Mouse (Mus musculus): ENCODE results near the gene Map7d1.
A peak's percentile ranks its signal among the peaks of the same experiment; 100 is the strongest.

The Map7d1 gene

DNA sequence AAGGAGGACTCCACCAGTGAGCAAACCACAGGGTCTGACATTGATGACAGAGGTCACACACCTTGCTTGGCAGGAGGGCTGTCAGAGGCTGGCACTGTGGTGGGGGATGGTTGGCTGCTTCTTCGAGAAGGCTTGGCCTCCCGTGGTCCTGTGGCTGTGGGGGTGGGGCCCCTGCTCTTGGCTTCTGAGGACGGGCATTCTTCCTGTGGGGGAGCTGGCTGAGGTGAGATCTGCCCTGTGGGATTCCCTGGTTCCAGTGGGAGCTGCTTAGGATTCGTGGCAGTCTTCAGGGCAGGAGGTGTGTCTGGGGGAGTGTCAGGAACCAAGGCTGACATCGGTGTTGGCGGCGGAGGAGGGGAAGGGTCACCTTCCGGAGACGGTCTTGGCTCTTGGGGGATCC is 14.2 kb downstream of the Map7d1 start:
- peak; percentile 66 for DNase-seq (ENCODE audit: low read depth, low spot score)

DNA sequence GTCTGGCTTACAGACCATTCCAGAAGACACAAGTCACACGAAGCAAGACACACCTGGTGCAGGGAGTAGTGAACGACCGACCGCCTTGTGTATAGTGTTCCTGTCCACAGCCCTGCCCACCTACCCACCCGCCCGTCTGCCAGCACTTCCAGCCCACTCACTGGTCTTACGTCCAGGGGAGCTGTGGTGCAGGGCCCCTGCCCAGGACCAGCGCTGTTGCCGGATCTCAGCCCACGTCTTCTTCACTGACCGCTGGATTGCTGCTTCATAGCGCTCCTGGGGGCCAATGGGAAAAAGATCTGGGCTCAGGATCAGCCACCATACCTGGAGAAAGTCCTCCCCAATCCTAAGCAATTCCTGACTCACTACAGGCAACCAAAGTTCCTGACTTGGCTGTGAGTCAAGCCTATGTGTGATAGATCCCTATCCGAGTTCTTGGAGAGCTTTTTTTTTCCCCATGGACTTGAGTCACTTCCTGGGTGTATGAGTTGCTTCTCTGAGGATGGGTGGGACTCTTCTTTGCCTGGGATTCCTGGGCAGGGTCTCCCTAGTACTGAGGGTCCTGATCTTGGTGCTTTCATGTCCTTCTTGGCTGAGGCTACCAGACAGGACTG is 16.2 kb downstream of the Map7d1 start:
- no peak for DNase-seq (ENCODE audit: low read depth, low spot score)

DNA sequence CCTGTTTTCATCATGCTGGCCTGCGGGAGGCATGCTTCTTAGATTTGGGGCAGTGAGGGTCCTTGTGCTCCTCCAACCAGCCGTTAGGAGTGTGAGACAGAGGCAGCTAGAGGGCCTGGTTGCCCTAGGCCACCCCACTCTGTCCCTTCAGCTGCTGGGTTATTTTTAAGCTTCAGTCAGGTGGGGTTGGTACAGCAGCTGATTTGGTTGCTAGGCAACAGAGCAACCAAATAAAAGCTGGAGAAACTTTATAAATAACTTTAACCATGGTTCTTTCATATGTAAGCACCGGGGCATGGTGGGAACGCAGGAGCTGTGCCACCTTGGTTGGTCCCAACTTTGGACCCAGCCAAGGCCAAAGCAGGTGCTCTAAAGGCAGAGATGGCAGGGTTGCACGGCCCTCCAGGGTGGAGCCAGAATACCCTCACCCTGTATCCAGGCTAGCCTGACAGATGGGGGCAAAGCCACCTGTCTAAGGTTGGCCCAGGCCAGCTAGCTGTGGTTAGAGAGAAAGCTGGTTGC is 18.4 kb downstream of the Map7d1 start:
- no peak for DNase-seq (ENCODE audit: low read depth, low spot score)

DNA sequence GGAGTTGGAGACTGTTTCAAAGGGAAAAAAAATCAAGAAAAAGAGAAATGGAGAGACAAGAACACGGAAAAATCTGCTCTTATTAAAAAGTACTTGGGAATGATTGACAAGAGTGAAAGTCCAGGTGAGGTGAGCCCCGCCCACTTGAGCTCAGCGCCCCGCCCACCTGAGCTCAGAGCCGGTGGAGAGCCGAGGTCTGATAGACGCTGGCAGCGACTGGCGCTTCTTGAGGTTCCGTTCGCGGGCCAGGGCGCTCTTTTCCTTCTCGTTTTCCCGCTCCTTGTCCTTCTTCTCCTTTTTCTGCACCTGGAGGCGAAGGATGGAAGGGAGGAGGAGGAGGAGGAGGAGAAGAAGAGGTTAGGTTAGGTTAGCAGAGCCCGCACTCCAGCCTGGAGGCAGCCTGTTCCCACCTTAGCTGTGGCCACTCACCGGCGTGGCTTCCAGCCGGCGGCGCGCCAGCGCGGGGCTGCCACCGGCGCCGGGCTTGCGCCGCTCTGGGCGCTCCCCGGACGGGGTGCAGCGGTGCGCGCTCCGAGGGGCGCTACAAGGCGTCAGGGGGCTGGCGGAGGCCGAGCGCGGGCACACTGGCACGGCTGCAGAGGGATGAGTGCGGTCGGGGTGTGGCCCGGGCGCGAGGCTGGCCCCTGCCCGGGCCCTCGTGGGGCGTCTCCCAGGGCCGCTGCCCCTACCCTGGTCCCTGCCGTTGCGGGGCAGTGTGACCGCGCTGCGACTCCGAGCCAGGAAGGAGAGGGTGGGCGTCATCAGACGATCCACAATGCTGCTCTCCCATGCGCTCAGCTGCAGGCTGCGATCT is 19.5 kb downstream of the Map7d1 start:
- peak; percentile 86 for DNase-seq (ENCODE audit: low read depth, low spot score)

DNA sequence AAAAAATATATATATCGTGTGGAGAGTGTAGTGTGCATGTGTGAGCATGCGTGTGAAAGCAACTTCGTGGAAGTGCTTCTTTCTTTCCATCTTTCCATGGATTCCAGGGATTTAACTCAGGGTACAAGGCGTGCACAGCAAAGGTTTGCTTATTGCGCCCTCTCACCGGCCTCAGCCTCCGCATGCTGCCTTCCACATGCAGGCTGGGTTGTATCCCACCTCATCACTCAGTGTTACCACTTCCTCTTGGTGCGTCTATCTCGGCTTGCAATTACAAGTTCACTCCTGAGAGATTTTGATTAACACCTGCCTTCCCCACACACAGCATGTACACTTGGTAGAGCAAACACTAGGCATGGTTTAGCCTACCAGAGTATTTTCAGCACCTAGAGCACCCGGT is 21.0 kb downstream of the Map7d1 start:
- no peak for DNase-seq (ENCODE audit: low read depth, low spot score)

DNA sequence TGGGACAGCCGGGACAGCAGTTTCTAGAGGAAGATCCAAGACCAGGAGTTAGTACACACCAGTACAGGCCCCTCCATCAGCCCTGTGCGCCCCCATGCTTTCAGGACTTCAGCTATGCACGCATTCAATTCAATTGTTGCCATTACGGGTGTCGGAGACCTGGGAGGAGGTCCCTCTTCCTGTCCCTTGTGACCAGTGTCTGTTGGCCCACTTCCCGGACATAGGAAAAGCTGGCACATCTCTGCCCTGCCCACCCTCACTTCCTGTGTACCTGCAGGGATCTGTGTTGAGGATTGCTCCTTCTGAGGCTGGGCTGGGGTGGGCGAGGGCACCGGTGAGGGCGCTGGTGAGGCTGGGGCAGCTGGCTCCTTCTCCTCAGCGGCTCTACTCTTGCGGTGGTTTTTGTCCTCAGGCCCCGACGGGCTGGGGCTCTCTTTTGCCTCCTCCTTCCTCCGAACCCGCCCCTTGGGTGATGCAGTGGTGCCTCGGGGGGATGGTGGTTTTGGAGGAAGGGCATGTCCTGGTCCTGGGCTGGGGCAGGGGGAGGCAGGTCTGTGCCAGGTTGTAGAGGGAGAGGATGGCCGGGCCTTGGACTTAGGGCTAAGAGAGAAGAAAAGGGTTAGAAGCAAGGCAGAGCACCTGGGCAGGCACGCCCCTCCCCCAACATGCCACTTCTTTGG is 21.5 kb downstream of the Map7d1 start:
- DNase-seq (ENCODE audit: low read depth, low spot score) = no peak

DNA sequence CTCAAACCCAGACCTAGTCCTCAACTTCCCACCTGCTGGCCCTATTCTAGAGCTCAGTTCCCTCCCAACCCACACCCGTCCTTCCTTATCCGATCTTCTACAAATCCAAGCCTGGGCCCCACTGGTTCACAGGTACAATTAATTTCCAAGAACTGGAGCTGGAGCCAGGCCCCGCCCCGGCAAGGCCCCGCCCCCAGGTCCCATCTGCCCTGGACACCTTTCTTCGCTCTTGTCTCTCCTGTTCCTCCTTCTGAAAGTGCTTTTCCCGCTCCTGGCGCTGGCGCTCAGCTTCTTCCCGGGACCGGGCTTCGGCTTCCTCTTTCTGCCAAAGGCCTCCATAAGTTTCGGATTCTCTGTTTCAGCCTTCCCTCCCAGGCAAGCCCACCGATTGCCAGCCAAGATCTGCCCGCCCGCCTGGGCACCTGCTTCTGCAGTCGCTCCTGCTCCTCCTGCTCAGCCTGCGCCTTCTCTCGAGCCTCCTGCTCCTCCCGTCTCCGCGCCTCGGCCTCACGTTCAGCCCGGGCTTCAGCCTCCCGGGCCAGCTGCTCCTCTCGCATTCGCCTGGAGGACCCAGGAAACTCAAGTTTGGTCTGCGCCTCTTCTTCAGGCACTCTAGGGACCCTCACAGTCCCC is 22.4 kb downstream of the Map7d1 start:
- DNase-seq (ENCODE audit: low read depth, low spot score) = peak; percentile 69

DNA sequence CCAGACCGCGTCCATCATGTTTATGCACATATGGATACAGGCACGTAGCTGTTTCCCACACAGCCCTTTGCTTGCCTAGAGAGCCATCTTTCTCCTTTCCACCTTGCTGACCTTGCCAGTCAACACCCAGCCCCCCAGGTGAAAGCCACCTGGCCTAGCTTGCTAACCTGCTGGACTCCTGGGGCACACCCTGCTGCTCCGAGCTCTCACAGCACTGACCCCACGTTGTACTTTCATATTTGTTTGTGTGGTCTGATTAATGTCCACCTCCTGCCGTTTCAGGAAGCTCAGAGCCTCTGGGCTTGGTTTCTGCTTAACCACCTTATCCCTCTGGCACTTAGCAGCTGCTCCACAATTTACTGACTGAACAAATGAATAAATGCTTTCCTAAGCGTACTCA is 26.2 kb downstream of the Map7d1 start:
- no peak for DNase-seq (ENCODE audit: low read depth, low spot score)

DNA sequence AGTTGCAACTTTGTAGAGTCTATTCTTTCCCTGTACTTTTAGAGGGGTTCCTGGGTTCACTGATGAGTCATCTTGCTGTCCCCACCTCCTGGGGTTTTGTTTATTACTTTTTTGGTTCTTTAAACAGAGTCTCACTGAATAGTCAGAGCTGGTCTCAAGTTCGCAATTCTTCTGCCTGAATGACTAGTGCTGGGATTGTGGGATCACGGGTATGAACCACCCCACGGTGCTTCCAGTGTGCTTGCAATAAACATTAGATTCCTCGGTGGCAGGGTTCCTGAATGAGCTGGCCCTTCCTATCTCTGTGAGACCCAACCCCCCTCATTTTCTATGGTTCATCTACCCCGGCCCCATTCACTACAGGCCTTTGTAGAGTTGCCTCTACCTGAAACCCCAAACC is 28.0 kb downstream of the Map7d1 start:
- no peak for DNase-seq (ENCODE audit: low read depth, low spot score)

DNA sequence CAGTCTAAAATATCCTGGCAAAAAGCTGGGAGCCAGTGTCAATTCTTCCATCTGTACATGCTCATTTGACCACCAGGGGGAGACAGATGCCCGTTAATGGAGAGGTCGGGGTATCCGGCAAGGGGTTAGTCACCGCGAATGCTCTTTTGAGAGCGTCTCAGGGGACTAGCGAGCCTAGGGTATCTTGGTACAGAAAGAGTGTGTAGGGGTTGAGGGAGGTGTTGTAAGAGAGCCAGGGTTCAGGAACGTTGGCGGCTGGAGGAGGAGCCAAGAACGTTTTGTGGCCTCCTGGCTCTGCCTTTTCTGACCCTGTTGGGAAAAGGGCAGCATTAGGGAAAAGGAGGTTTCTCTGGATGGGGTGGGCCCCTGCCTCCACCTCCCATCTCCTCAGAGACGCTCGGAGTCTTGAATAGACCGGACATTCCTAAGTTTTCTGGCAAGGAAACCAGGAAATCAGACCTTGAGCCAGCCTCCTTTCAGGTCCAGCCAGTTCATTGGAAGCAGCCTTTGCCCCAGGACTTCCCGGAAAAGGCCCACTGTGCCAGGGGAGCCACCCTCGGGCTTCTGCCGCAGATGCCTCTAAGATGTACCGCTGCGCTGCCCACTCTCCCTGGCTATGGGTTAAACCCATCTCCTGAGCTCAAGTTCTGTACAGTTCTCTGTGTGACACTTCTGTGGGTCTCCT is 28.9 kb downstream of the Map7d1 start:
- peak; percentile 90 for DNase-seq (ENCODE audit: low read depth, low spot score)

DNA sequence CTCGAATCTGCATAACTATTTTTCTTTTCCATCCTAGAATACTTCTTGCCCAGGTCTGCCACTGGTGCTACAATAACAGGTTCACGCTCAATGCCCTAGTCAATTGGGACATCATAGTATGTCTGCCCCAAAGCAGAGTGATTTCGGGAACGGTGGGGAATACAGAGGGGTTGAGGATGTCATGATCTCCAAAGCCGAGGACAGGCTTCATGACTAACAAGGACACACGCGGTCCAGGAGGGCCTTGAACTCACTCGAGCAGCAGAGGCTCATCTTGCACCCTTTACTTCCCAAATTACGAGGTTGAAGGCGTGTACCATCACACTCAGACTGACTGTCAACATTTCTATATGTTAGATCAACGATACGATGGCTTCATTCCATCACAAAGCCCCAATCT is 29.5 kb downstream of the Map7d1 start:
- DNase-seq (ENCODE audit: low read depth, low spot score) = no peak

DNA sequence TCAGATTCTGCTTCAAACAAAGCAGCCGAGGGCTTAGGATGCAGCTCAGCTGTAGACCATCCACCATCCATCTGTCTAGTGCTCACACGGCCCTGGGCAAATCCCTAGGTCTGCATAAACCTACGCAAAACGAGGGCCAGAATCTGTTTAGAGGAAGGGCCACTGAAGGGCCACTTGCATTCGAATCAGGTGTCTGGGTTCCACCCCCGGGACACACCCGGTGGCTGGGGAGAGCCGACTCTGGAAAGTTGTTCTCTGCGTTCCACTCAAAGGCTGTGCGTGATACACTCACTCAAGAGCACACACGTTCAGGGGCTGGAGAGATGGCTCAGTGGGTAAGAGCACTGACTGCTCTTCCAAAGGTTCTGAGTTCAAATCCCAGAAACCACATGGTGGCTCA is 33.5 kb downstream of the Map7d1 start:
- peak; percentile 74 for DNase-seq (ENCODE audit: low read depth, low spot score)

DNA sequence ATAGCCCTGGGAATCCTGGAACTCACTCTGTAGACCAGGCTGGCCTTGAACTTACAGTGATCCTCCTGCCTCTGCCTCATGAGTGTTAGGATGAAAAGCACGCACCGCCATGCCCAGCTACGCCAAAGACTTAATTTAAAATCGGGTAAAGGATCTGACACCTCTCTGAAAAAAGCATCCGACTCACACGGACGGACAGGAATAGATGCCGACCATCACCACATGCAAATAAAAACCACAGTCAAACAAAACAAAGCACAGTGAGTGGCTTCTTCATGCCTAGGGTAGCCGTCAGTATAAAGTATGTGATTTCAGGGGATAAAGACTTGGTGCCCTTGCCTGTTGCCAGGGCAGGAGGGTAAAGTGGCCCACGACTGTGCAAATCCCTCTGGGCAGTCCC is 36.1 kb downstream of the Map7d1 start:
- no peak for DNase-seq (ENCODE audit: low read depth, low spot score)

DNA sequence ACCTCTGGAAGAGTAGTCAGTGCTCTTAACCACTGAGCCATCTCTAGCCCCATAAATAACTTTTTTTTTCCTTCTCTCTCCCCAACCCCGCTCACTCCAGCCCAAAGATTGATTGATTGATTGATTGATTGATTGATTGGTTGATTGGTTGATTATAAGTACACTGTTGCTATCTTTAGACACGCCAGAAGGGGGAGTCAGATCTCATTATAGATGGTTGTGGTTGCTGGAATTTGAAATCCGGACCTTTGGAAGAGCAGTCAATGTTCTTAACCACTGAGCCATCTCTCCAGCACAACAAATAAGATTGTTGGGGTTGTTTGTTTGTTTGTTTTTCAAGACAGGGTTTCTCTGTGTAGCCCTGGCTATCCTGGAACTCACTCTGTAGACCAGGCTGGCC is 36.6 kb downstream of the Map7d1 start:
- peak; percentile 51 for DNase-seq (ENCODE audit: low read depth, low spot score)

DNA sequence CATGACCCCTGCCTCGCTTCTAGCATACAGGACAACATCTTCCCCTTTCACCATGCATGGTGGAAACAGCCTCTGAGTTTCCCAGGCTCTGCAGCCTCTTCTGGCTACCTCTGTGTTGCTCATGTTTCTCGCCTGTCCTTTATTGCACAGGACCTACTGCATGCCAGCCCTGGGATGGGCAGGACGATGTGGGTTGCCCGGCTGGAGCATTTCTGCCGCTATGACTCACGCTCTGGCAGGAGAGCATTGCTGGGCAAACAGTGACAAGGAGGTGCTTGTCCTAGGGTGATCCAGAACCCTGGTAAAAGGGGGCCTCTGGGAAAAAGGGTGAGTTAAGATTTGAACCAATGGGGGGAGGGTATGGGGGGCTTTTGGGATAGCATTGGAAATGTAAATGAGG is 38.4 kb downstream of the Map7d1 start:
- no peak for DNase-seq (ENCODE audit: low read depth, low spot score)

DNA sequence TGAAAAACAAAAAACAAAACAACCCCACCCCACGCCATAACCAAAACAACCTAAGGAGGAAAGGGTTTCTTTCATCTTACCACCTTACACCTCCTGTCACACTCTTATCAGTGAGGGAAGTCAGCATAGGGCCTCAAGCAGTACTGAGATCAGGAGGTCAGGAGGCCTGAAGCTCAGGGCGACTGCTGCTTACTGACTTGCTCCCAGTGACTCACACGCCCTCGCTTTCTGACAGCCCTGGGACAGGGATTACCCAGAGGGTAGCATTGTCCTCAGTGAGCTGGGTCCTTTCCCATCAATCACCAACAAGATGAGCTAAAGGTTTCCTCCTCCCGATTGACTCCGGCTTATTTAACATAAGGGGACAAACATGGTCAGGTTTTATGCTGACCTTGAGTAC is 49.1 kb downstream of the Map7d1 start:
- DNase-seq (ENCODE audit: low read depth, low spot score) = no peak

DNA sequence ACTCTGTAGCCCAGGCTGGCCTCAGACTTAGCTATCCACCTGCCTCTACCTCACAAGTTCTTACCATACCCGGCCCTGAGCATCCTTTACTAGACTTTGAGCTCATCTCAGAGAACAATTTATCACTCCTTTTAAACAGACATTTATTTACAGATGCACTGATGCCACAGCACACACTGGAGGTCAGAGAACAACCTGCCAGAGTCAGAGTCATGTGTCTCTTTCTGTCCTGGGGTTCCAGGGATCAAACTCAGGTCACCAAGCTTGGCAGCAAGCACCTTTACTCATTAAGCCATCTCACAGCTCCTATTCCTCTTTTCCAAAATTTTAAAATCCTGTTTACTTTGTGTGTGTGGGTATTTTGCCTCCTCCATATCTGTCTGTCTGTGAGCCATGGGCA is 50.8 kb downstream of the Map7d1 start:
- DNase-seq (ENCODE audit: low read depth, low spot score) = no peak

DNA sequence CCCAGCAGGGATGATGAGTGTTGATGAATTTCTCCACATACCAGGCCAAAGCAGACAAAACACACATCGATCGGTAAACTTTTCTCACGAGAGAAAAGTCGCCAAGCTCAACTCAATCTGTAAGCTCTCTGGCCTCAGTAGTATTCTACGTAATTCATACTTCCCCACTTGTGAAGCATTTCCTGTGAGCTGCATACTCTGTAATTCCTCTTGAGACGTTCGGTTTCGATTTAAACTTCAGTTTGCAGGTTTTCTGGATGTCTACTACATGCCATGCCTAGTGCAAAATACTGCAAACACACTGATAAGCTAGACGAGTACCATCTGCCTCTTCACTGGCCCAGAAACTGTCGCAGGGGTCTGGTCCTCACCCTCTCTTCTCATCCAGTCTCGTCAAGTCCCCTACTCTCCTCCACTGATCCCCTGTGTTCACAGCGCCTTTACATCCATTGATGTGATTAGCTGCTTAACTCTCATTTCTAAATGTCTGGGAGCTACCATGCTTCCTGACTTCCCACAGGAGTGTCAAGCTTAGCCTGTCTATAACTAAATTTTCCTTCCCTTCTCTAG is 51.4 kb downstream of the Map7d1 start:
- DNase-seq (ENCODE audit: low read depth, low spot score) = no peak

DNA sequence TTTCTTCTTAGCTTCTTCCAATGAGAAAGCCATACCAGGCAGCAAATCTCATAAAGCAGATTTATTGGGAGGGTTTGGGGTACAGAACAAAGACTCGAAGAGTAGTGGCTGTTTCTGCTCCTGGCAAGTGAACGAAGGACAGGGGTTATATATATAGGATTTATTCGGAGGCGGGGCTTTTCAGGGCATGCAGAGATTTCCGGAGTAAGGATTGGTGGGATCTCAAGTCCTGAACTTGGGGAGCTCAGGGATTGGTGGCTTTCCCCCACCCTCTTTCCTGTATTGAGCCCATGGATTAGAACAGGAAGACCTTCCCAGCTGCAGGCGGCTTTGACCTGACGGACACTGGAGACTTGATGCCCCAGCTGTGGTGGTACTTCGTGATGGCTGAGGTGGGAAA is 52.1 kb downstream of the Map7d1 start:
- DNase-seq (ENCODE audit: low read depth, low spot score) = peak; percentile 87

DNA sequence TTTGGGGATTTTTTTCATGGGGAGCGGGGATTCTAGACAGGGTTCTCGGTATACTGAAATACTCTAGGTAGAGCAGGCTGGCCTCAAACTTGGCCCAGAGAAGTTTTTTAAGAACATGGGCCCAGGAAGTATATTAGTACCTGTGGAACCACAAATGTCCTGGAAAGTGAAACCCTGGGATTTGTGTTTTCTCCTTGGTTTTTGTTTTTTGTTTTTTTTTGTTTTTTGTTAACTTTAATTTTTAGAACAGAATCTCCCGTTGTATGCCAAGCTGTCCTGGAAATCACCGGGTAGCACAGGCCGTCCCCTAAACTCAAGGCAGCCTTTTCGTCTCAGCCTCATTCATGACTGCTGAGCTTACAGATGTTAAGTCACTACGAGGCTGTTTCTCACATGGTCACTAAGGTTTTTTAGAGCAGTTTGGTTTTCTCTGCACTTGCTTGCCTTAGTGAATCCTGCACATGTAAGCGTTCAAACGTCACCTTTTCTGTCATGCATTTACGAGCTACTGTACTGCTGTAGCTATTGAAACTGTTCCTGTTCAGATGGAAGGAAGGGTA is 52.7 kb downstream of the Map7d1 start:
- DNase-seq (ENCODE audit: low read depth, low spot score) = no peak

All from ZHBTc4 (cell line).